Mouse (Mus musculus) heart, adult 2 months (tissue): ENCODE measurements around the gene Irs3. TPM values are rescaled to one million over a fixed set of nuclear protein-coding genes. Genes with fewer than 3 reads are reported as not detected.

Experiments used
- DNase-seq, 2 experiments: peaks; one replicate each; pipeline ENCODE4 v3.0.0; 2021
- H3K27ac ChIP-seq: fragments of 200-600 bp; 2 replicates; pipeline ENCODE4 v1.8.1; 2022
- H3K27me3 ChIP-seq: fragments of 200-500 bp; 2 replicates; pipeline ENCODE4 v1.6.1; 2012; ENCODE audit warnings: mild to moderate bottlenecking, low read length, inconsistent platforms, mixed read lengths; ENCODE audit not compliant: control insufficient read depth, insufficient read depth
- H3K36me3 ChIP-seq: fragments of 200-500 bp; 2 replicates; pipeline ENCODE4 v1.6.1; 2012; ENCODE audit warnings: low read length, inconsistent platforms; ENCODE audit not compliant: control insufficient read depth, insufficient read depth
- H3K4me1 ChIP-seq: fragments of 200-500 bp; 2 replicates; pipeline ENCODE4 v1.6.1; 2011; ENCODE audit warnings: low read length; ENCODE audit not compliant: control insufficient read depth, insufficient read depth
- H3K4me3 ChIP-seq: fragments of 200-600 bp; 2 replicates; pipeline ENCODE4 v1.8.1; 2022
- H3K79me2 ChIP-seq: fragments of 200-500 bp; replicated peaks from 2 replicates; pipeline ENCODE4 v1.6.1; 2012; ENCODE audit warnings: mild to moderate bottlenecking, inconsistent platforms, low read length, moderate library complexity, mixed read lengths; ENCODE audit not compliant: control insufficient read depth, insufficient read depth
- H3K9ac ChIP-seq: fragments of 200-500 bp; 2 replicates; pipeline ENCODE4 v1.6.1; 2012; ENCODE audit warnings: low read depth, mild to moderate bottlenecking, control low read depth, inconsistent platforms, low read length, mixed read lengths
- CTCF ChIP-seq: fragments of 200-600 bp; IDR thresholded peaks from 2 replicates; pipeline ENCODE4 v1.8.1; 2022; ENCODE audit warnings: antibody characterized with exemption, mild to moderate bottlenecking, moderate library complexity
- EP300 ChIP-seq: fragments of 200-500 bp; IDR thresholded peaks from 2 replicates; pipeline ENCODE4 v1.6.1; 2011; ENCODE audit warnings: low read depth, low read length, control low read depth; ENCODE audit not compliant: insufficient read depth
- POLR2A ChIP-seq: fragments of 200-500 bp; IDR thresholded peaks from 2 replicates; pipeline ENCODE4 v1.6.1; 2011; ENCODE audit warnings: mild to moderate bottlenecking, low read depth, low read length, control low read depth; ENCODE audit not compliant: insufficient read depth
- WGBS: fragments of 180-500 bp; shearing (Covaris S2); methylation state at CpG from one replicate; pipeline ENCODE4 v1.1.7; 2018; 5-methylcytosine and 5-hydroxymethylcytosine counted together
- intact Hi-C: fragments of 180-260 bp; cut with DNase I; formaldehyde crosslinking; loops from one replicate; pipeline ENCODE4 v1.15.1; 2025
- long read RNA-seq: library from polyadenylated mRNA; stranded (forward); transcript quantifications from one replicate; pipeline ENCODE4 v2.0.0, GENCODE M21; 2021
- polyA plus RNA-seq: library from polyadenylated mRNA; depleted of rRNA; stranded (reverse); fragments of >200 nt; gene quantifications from 2 replicates; pipeline ENCODE4 v1.2.3, GENCODE M21; 2012; rRNA removed
- total RNA-seq, 2 experiments: library from RNA; stranded (reverse); gene quantifications; 2 replicates each; pipeline ENCODE4 v1.2.3; 2021

The Irs3 gene
- total RNA-seq, result under 1 TPM; 0.34 to 0.73 TPM
- polyA plus RNA-seq, result 0.91 and 2.2 TPM in 2 replicates
- long read RNA-seq, result 0 reads

DNA sequence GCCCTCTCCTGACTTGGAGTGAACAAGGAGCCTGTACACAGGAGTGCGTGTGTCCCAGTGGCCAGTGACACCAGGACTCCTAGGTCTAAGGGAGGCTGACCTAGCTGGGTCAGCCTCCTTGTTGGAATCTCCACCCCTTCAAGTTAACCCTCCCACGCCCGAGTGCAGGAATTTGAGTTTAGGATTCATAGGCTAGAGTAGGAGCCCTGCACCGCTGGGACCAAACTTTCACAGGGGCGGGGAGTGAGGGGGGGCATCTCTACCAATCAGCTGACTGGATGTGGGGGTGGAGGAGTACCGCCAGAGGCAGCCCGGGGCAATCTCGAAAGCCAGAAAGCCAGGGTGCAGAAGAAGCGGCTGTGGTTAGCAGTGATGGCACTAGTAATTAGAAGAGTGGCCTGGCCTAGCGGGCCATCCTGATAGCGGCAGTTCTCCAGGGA, at the start of gene Irs3:
Gene Irs3 (minus strand): TSS at position 63 of the 440 bp plus-strand sequence.
- DNase-seq, result peak; percentile 56 to 62
- WGBS, result 39% methylated on average over 11 of the region's 11 CpGs
- peak within 1 kb of the TSS; percentile 49 for H3K9ac ChIP-seq

DNA sequence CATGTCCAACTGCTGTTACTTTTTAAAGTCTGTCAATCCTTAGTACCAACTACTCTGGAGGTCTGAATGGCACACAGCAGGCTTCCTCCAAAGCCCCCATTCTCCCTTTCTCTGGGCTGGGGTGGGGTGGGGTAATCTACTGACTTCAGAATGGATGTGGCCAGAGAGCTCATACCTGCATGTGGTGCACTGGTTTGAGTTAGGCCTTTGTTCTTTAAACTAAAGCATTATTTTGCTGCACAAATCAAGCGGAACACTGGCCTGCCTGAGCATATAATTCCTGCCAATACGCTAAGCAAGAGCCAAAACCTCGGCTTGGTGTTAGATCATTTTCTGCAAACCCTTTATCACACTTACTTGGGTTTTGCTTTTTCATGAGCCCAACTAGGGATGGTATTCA, 49.3 kb upstream of the Irs3 start:
- Histone ChIP-seq H3K4me3 (no peak overlapping the region), H3K36me3 (no peaks in the 10 kb centered on the region), H3K4me1 (no peaks in the 10 kb centered on the region), H3K27me3 (no peaks in the 10 kb centered on the region), H3K9ac (no peak overlapping the region), H3K79me2 (no peaks in the 10 kb centered on the region), H3K27ac (no peak overlapping the region)
- intact Hi-C loops, result no loop called here
- 83% methylated on average over 3 of the region's 3 CpGs for WGBS
- TF ChIP-seq EP300, result no peak
- no peak for TF ChIP-seq POLR2A
- TF ChIP-seq CTCF, result no peak
- no peak for DNase-seq

More for the DNA sequence above, at the start of gene Irs3:
- peak; percentile 63; the same call in 1 of the 2 replicates for TF ChIP-seq POLR2A
- TF ChIP-seq CTCF, result no peak
- Histone ChIP-seq H3K4me3 (peak within 1 kb of the TSS; percentile 42), H3K27me3 (no peaks in the 10 kb centered on the region), H3K79me2 (no peaks in the 10 kb centered on the region), H3K36me3 (no peaks in the 10 kb centered on the region), H3K27ac (peak within 1 kb of the TSS; percentile 54), H3K4me1 (no peaks in the 10 kb centered on the region)
- intact Hi-C loops, result no loop called here

GRCm38 (mm10) chr5:137691881-137692280, 46.4 kb upstream of the Irs3 start:
- H3K79me2 ChIP-seq, result no peaks in the 10 kb centered on the region
- no peak overlapping the region for H3K27ac ChIP-seq
- H3K9ac ChIP-seq, result no peak overlapping the region
- intact Hi-C loops, result no loop called here
- no peak overlapping the region for H3K4me3 ChIP-seq
- H3K4me1 ChIP-seq, result no peaks in the 10 kb centered on the region
- WGBS, result 61% methylated on average over 1 of the region's 1 CpGs
- no peak for DNase-seq
- H3K36me3 ChIP-seq, result no peaks in the 10 kb centered on the region
- TF ChIP-seq EP300 (no peak), CTCF (no peak), POLR2A (no peak)
- no peaks in the 10 kb centered on the region for H3K27me3 ChIP-seq

GRCm38 (mm10) chr5:137690531-137690930, 45.0 kb upstream of the Irs3 start:
- no peak overlapping the region for H3K4me3 ChIP-seq
- no peak for TF ChIP-seq POLR2A
- no peak for TF ChIP-seq EP300
- TF ChIP-seq CTCF, result no peak
- no peak for DNase-seq
- intact Hi-C loops, result no loop called here
- H3K27ac ChIP-seq, result no peak overlapping the region
- H3K79me2 ChIP-seq, result no peaks in the 10 kb centered on the region
- H3K4me1 ChIP-seq, result no peaks in the 10 kb centered on the region
- no peaks in the 10 kb centered on the region for H3K36me3 ChIP-seq
- no peaks in the 10 kb centered on the region for H3K27me3 ChIP-seq
- no peak overlapping the region for H3K9ac ChIP-seq
- WGBS, result 21% methylated on average over 9 of the region's 9 CpGs

- TF ChIP-seq CTCF, result no peak
- no peak for TF ChIP-seq POLR2A
- no peak for TF ChIP-seq EP300
- 85% methylated on average over 3 of the region's 3 CpGs for WGBS
- H3K27me3 ChIP-seq, result no peaks in the 10 kb centered on the region
- H3K36me3 ChIP-seq, result no peaks in the 10 kb centered on the region
- no peak for DNase-seq
- no peak overlapping the region for H3K27ac ChIP-seq
- H3K9ac ChIP-seq, result no peak overlapping the region
- H3K79me2 ChIP-seq, result no peaks in the 10 kb centered on the region
- no peaks in the 10 kb centered on the region for H3K4me1 ChIP-seq
- no peak overlapping the region for H3K4me3 ChIP-seq
- intact Hi-C loops, result no loop called here
Measured at GRCm38 (mm10) chr5:137689974-137690373, 44.5 kb upstream of the Irs3 start.

DNA sequence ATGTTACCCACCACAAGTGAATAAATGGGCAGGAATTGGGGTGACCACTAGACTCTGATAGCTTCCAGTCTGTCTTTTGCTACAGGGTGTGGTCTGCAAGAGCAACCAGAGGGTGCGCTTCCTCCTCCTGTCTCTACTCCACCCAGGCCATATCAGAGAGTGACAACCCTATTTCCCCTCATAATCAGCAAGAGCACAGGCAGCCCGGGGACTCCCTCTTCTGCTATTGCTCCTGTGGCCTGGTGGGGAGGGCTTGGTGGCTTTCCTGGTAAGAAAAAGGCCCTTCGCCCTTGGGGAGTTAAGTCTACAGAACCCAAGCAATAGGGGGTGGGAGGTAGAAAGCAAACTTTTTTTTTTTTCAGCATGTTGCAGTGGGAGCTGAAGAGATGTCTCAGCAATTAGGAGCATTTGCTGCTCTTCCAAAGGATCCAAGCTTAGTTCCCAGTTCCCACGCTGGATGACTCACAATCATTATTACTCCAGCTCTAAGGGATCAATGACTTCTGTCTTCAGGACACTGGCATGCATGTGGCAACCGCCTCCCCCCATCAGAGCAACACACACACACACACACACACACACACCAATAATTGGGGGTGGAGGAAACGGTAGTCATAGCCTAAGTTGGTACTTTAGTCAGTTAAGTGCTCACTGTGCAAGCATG, 40.7 kb upstream of the Irs3 start:
- WGBS, result 65% methylated on average over 6 of the region's 6 CpGs
- H3K36me3 ChIP-seq, result no peaks in the 10 kb centered on the region; the same call in 1 of the 2 replicates
- no peak overlapping the region for H3K4me3 ChIP-seq
- intact Hi-C loops, result no loop called here
- no peak for TF ChIP-seq POLR2A
- no peak for TF ChIP-seq CTCF
- TF ChIP-seq EP300, result no peak
- peaks cover 3% of the 10 kb centered on the region for H3K4me1 ChIP-seq
- H3K9ac ChIP-seq, result no peak overlapping the region
- no peaks in the 10 kb centered on the region for H3K27me3 ChIP-seq
- H3K79me2 ChIP-seq, result no peaks in the 10 kb centered on the region
- DNase-seq, result no peak
- no peak overlapping the region for H3K27ac ChIP-seq
